Mouse (Mus musculus) splenic B cell, adult 2 months (primary cell): ENCODE data around the gene Kcnma1.
A peak's percentile ranks its signal among the peaks of the same experiment; 100 is the strongest.

ENCODE experiments used
- DNase-seq: peaks from one replicate; pipeline ENCODE4 v3.0.0-alpha.2; 2011; ENCODE audit warnings: low read depth, low spot score
- H3K27me3 ChIP-seq: 2 replicates; pipeline ENCODE4 v1.6.1; 2012; ENCODE audit warnings: mild to moderate bottlenecking, low read length, moderate library complexity, mixed read lengths; ENCODE audit not compliant: control insufficient read depth, poor library complexity, insufficient read depth, severe bottlenecking
- H3K36me3 ChIP-seq: 2 replicates; pipeline ENCODE4 v1.6.1; 2012; ENCODE audit warnings: mild to moderate bottlenecking, low read length, moderate library complexity, mixed read lengths; ENCODE audit not compliant: control insufficient read depth, poor library complexity, insufficient read depth, severe bottlenecking

Gene Kcnma1

DNA sequence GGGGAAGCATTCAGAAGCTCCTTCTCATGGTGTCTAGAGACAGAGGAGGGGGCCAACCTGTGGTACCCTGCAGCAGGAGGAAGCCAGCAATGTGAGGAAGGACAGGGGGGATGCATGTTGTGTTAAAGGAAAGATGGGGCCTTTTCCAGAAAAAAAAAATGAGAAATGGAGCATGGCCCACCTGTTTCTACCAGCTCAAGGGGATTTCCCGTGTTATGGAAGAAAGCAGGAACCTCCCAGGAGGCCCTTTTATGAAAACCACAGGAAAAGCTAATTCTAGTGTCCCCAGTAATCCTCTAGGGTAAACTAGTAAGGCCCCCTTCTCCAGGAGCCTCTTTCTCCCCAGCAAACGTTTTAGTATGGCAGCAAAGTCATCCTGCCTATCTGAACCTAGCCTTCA is 388.2 kb downstream of the Kcnma1 start:
- no peak for DNase-seq
- no peaks in the 10 kb centered on the region for H3K36me3 ChIP-seq
- H3K27me3 ChIP-seq: no peaks in the 10 kb centered on the region

DNA sequence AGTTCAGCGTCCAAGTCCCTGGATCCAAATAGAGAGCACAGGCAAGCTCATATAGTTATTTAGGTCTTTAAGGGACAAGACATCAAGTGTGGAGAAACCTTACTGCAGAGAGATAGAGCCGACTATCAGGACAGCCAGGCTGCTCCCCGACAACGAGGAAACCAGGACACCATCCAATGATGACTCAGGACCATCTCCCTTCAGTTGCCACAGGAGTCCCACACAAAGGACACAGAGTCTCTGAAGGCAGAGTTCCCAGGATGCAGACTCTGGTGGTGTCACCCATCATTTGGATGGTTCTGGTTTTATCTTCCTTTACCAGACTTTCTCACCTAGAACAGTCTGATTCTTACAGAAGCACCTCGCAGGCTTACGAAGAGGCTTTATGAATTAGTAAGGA is 388.9 kb downstream of the Kcnma1 start:
- DNase-seq: no peak
- no peaks in the 10 kb centered on the region for H3K27me3 ChIP-seq

DNA sequence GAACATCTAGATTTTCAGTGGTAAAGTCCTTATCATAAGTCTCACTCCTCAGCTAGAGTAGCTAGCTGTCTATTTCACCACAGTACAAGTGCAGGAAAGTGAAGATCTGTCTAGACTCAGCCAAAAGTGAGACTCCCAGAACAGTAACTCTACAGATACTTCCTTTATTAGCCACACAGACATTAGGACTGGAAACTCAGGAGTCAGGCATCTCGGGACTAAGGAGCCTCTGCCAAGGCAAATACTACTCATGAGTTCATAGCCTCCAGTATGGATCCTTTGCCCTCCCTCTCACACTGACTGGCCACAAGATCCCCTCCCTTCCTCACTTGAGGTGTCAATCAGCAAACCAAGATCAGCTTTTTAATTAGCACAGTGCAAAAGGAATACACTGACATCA is 389.8 kb downstream of the Kcnma1 start:
- H3K36me3 ChIP-seq: no peaks in the 10 kb centered on the region
- DNase-seq: no peak
- H3K27me3 ChIP-seq: no peaks in the 10 kb centered on the region

More for the DNA sequence above, 388.9 kb downstream of the Kcnma1 start:
- no peaks in the 10 kb centered on the region for H3K36me3 ChIP-seq

GRCm38 (mm10) chr14:23620685-23621084 is 393.6 kb downstream of the Kcnma1 start:
- H3K36me3 ChIP-seq: no peaks in the 10 kb centered on the region
- no peaks in the 10 kb centered on the region for H3K27me3 ChIP-seq
- DNase-seq: no peak

- DNase-seq: no peak
- no peaks in the 10 kb centered on the region for H3K27me3 ChIP-seq
- H3K36me3 ChIP-seq: no peaks in the 10 kb centered on the region
Measured at GRCm38 (mm10) chr14:23618973-23619372, 395.3 kb downstream of the Kcnma1 start.

DNA sequence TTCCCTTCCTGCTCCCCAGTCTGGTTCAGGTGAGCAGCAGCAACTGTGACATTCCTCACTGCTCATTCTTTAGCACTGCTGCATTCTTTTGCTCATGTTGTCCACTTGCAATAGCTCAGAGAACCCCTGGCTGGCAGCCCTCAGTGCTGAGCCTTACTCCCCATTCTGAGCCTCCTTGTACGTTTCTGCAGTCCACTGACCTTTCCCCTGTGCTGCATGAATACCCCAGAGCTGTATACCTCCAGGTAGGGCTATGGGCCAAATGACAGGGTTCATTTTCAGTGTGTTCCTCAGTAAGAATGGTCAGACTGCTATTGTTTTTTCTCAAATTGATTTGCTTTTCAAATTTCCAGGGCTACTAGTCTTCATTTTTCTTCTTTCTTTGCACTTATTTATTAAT is 396.2 kb downstream of the Kcnma1 start:
- H3K36me3 ChIP-seq: no peaks in the 10 kb centered on the region
- no peaks in the 10 kb centered on the region for H3K27me3 ChIP-seq
- no peak for DNase-seq

DNA sequence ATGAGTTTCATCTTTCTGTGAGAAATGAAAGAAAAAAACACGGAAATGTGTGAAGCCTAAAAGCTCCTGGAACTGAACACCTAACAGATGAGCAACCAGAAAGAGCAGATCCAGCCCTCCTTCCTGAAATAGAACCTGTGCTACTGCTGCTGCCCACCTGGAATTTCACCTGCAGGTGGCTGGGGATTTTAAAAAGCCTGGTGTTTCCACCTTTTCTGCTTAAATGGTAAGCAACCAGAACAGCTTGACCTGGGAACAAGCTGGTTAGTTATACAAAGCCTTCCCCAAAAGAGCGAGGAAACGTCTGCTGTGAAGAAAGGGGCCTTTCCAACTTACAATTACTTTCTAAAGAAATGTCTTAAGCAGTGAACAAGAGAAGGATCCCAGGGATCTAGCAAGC is 404.2 kb downstream of the Kcnma1 start:
- no peak for DNase-seq
- H3K27me3 ChIP-seq: no peaks in the 10 kb centered on the region
- H3K36me3 ChIP-seq: no peaks in the 10 kb centered on the region

DNA sequence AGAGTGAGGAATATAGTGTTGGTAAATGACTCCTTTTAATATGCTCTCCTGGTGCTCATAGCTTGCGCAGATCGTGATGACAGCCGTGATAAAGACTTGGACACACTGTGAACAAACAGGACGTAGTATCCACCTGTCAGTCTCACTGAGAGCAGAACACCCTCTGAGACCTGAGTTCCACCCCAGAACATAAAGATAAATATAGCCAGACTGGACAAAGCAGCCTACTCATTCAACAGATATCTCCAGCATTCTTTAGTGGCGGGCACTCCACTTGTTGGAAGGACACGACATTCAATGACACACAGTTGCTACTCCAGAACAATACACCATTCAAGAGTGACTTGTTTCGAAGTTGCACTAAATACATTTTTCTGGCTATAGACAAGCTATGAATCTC is 408.6 kb downstream of the Kcnma1 start:
- no peak for DNase-seq
- no peaks in the 10 kb centered on the region for H3K27me3 ChIP-seq
- no peaks in the 10 kb centered on the region for H3K36me3 ChIP-seq

GRCm38 (mm10) chr14:23602937-23603336 is 411.4 kb downstream of the Kcnma1 start:
- Histone ChIP-seq H3K36me3 (no peaks in the 10 kb centered on the region), H3K27me3 (no peaks in the 10 kb centered on the region)
- no peak for DNase-seq

- DNase-seq: no peak
- no peaks in the 10 kb centered on the region for H3K27me3 ChIP-seq
Measured at GRCm38 (mm10) chr14:23602054-23602453, 412.2 kb downstream of the Kcnma1 start.

GRCm38 (mm10) chr14:23594629-23595028 is 419.7 kb downstream of the Kcnma1 start:
- no peaks in the 10 kb centered on the region for H3K36me3 ChIP-seq
- DNase-seq: no peak

More at GRCm38 (mm10) chr14:23602054-23602453, 412.2 kb downstream of the Kcnma1 start:
- H3K36me3 ChIP-seq: no peaks in the 10 kb centered on the region

GRCm38 (mm10) chr14:23592826-23593447 is 421.4 kb downstream of the Kcnma1 start:
- no peaks in the 10 kb centered on the region; the same call in 1 of the 2 replicates for H3K27me3 ChIP-seq
- no peaks in the 10 kb centered on the region for H3K36me3 ChIP-seq
- DNase-seq: no peak

More at GRCm38 (mm10) chr14:23594629-23595028, 419.7 kb downstream of the Kcnma1 start:
- no peaks in the 10 kb centered on the region; the same call in 1 of the 2 replicates for H3K27me3 ChIP-seq

DNA sequence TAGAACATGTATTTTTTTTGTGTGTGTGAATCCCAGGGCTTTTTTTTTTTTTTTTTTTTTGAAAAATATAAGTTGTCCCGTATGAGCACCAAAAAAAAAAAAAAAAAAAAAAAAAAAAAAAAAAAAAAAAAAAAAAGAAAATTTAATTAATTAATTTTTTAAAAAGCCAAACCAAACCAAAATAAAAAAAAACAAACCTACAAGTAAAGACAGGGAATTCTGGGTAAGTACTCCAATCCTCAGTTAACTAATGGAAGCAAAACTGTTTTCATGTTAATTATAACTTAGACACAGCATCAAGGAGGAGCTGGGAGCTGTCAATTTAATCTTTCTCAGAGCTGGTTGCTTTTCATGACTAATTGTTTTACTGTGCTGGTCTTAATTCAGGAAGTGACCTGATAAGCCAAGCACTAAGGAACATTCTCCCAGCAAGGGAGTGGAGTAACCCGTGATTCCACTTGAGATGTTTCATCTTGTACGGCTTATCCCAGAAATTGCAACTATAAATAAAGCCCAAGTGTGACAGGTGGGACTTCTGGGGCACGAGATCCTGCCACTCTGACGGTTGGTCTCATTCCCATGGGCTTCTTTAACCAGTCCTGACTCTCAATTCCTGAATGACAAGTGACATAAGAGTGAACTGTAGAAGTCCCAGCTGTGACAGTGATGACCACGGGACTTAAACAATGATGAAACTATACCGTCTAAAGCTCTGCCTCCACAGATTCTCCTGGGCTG is 424.4 kb downstream of the Kcnma1 start:
- DNase-seq: no peak
- H3K27me3 ChIP-seq: no peaks in the 10 kb centered on the region; the same call in 1 of the 2 replicates
- no peaks in the 10 kb centered on the region for H3K36me3 ChIP-seq

DNA sequence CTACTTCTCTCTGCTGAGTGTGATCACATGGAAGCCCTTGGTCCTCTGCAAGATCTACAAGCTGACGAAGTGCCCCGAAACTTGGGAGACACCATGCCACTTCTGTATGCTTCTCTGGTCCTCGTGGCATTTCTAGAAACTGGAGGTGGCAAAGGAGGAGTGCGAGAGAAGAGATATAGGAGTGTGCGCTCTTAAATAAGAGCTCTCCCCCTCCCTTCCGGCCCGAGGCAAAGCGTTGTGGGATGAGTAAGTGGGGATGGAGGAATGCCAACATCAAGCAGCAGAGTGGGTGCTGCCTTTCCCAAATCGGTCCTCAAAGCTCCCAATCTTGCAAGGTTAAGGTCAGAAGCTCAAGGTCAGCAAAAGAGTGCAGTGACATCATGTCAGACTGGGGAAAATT is 426.8 kb downstream of the Kcnma1 start:
- DNase-seq: no peak
- no peaks in the 10 kb centered on the region for H3K36me3 ChIP-seq
- H3K27me3 ChIP-seq: no peaks in the 10 kb centered on the region

DNA sequence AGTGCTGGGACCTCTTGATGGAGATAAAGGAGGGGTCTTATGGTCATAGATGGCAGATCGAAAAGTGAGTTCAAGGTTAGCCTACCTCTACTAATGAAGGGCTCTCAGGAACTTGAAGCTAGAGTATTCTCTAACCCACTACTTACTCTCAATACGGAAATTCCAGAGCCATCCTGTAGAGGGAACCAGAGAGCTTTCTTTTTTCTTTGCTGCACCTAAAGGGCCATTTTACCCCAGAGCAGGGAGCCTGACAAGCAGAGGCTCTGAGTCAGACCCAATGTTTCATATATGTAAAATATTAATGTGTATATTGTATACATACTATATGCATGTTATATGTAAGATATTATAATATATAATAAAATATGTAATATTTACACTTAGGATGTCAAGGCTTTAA is 431.1 kb downstream of the Kcnma1 start:
- peak; percentile 1 for DNase-seq
- Histone ChIP-seq H3K36me3 (no peaks in the 10 kb centered on the region), H3K27me3 (no peaks in the 10 kb centered on the region; the same call in 1 of the 2 replicates)
